Mouse (Mus musculus): ENCODE data around the gene Cdca5. TPM values are rescaled to one million over a fixed set of nuclear protein-coding genes. Genes with fewer than 3 reads are reported as not detected.

Cdca5 gene
- polyA plus RNA-seq (2017; shearing (Covaris generic)): 1 to 10 TPM in 1 of 2 experiments, not detected in 1; 1.9 TPM

DNA sequence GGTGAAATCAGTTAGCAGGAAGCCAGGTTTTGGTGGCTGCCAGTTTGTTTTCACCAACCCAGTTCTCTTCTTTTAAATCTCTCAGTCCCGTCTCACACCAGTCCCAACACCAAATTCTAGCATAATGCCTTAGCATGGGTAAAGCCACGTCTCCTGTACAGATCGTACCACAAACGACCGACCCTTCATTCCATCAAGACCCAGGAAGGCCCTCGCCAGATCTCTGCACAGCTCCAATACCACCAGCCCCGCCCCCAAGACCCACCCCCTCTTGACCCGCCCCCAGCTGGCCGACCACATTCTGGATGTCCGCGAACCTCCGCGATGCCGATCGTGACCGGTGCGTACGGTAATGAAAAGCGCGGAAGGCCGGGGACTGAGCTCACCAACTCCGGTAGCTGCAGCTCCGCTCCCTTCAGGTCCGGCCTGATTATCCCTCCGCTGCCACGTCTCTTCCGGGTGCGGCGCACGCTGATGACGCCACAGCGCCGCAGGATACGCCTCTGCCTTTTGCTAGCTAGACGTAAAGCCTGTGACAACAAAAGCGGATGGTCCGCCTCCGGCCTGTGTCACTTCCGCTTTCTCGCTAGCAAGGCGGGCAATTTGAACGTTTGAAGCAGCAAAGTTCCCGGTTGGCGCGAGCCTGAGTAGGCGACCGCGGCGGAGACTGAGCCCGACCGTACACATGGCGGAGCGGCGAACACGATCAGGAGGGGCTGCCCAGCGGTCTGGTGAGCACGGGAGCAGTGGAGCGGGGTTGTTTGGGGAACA, at the start of gene Cdca5, which contains the start of gene Zfpl1:
TSS of gene Cdca5 (plus strand) at position 506 of the 771 bp plus-strand sequence.
TSS of gene Zfpl1 (minus strand) at position 479 of the 771 bp plus-strand sequence.

DNA sequence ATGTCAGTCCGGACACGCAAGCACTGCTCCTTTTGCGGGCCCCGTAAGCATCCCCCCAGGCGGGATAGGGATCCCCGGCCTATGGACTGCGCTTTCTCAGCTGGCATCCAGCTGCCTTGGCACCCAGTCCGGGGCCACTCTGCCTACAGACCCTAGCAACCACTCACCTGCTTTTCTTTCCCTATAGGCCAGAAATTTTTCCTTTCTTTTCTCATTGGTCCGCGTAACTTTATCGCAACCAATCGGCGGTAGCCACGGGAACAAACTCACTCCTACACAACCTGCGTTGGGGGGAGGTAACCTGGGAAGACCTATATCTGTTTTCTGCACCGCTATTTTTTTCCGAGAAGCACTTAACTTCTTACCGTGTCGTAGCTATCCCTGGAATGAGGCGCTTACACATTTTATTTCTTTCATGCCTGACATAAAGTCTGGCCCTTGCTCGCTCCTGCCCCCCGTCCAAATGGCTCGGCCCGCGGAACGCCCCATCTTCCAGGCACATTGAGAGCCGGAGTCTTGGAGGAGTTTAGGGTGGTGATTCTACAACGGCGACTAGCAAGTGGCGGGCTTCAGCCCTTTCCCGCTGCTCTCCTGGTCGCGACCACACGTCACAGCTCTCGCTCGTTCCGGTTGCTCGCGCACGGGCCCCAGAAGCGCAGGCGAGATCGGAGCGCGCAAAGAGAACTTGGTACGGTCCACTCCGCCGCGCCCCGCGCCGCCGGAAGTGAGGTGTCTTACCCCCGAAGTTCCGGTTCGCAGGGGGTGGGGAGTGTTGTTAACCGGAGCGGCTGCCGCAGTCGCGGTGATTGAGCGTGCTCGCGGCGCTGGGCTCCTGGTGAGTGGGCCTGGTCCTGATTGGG, 38.3 kb upstream of the Cdca5 start, which contains the start of gene Syvn1:
TSS of gene Syvn1 (plus strand) at position 283 of the 860 bp plus-strand sequence.

DNA sequence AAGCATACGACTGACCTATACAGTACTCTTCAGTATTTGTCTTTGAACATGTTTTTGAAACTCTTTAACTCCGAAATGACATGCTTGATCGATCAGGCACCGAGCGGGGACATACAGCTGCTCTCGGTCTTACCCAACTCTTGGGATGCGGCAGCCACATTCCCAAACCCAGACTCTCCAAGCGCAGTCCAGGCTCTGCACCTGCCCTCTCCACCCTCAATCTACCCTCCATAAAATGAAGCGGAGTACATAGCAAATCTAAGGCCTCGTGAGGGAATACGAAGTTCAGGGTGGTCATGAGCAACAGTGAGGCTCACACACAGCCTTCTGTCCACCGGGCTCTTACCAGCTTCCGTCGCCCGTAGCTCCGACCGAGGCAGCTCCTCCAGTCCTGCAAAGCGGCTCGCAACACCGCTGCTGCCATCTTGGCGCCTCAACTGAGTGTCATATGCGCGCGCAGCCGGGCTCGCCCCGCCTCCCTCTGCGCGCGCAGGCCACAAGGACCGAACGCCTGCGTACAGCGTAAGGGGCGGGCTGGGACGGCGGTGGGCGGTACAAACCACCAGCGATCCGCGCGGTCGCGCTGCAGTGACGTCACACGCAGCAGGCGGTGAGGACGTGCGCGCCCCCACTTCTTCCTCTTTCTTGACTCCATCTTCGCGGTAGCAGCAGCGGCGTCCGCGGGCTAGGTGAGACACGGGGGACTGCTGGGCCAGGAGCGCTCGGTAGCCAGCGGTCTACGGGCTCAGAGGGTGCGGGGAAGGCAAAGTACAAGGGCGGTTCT, 27.3 kb upstream of the Cdca5 start, which contains the start of the genes Mrpl49 and Fau:
TSS of gene Mrpl49 (minus strand) at position 473 of the 784 bp plus-strand sequence.
TSS of gene Fau (plus strand) at position 532 of the 784 bp plus-strand sequence.

DNA sequence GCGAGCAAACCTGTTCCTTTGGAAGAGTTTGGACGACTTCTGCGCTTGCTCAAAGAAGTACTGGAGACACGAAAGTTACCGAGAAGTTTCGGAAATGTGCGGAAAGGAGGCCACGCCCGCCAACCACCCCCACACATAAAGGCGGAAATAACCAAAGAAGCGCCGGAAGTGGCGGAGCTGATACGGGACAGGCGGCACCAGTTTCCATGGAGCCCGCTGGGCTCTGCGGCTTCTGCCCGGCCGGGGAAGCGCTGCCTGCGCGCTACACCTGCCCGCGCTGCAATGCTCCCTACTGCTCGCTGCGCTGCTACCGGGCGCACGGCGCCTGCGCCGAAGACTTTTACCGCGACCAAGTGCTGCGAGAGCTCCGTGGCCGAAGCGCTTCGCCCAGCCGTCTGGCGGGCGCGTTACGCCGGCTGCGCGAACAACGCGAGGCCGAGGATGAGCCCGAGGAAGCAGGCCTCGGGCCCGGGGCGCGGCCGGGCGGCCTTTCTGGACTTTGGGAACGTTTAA, 23.7 kb upstream of the Cdca5 start, which contains the start of gene Znhit2:
TSS of gene Znhit2 (plus strand) at position 172 of the 513 bp plus-strand sequence.

DNA sequence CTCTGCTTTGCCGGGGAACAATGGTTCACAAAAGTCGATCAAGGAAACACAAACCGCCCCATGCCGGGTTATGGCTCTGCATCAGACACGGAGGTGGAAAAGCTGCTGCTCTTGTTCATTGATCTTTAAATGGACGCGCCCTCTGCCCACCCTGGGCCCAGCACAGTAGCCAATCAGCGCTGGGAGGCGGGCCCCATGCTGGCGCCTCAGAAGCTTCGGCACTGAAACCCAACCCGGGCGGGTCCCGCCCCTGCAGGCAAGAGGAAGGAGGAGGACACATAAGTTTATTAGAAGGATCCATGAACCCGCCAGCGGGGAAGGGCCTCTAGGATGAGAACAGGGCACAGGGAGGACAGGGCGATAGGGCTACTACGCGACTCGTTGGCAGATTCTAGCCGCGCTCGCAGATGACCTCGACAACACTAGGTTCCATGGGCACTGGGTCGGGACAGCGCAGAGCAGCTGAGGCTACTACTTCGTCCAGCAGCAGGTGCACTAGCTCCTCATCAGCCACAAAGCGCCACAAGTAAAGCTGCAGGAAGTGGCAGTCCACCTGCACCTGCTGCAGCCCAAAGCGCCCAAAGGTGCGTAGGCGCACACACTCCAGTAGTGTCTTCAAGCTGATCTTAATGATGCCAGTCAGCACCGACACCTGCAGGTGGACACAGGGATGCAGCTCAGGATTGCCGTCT, 16.9 kb upstream of the Cdca5 start, which contains the start of gene Tm7sf2:
TSS of gene Tm7sf2 (minus strand) at position 650 of the 692 bp plus-strand sequence.

DNA sequence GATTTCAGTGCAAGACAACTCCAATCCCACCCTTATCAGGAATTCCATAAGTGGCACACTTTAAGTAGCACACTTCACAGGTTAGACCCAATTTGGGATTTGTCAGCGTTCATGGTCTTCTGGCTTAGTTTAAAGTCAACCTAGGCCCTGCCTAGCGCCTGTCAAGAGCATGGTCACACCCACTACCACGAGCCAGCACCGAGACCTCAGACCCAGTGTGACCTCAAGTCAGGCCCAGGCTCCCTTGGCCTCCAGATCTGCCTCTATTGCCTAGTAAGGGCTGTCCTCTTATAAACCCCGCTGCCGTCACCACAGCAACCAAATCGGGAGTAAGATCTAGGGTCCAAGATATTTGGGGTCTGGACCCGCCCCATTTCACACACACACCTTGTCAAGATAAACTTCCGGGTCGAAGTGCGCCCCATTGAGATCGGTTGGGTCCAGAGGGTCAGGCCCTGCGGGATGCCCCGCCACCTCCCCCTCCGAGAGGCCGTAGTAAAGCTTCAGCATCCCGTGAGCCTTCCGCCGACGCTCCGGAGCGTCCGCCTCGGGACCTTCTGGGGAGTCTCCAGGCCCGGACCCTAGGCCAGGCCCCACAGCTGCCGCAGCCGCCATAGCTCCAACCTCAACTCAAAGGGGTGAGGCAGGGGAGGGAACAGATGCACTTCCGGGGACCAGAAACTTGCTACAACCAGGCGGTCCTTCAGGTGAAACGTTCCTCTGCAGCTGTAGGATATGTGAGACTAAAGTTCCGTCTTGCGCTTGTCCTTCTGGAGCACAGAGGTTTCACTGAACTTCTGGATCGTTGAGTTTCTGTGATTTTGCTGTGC, 8.0 kb upstream of the Cdca5 start, which contains the start of gene Vps51:
TSS of gene Vps51 (minus strand) at position 668 of the 830 bp plus-strand sequence.

DNA sequence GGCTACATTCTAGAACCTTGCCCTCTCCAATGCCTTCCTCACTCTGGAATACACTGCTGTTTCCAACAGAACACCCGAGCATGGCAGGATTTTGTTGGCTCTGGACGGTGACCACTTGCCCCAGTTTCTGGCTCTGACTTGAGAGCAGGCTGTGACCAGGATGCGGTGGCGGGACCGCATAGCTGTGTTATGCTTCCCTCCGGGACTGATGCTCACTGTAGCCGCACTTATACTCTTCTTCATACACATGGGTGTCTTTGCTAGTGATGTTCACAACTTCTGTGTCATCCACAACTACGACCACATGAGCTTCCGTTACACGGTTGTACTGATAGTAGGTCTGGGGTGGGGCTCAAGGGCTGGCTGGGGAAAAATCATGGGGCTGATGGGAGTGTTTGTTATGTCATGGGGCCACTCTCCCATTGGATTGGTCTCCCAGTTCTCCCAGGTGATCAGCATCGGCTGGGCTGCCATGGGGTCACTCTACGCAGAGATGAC, 4.8 kb upstream of the Cdca5 start, which contains the start of gene Tmem262:
TSS of gene Tmem262 (plus strand) at position 51 of the 498 bp plus-strand sequence.

DNA sequence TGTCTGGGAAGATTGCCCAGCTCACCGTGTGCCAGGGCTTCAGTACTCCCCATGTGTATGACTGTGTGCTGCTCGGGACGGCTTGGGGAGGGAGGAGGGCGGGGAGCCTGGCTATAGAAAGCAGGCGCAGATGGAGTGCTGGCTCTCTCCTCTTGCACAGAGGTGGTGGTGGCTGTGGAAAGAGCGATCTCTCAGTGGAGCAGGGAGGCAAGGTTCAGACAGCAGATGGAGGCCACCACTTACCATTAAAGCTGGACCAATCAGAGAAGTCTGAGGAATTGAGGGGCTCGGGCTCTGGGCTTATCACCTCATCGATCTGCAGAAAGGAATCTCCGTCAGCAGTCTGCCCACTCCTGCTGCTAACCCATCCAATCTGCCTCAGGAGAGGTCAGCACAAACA, 2.6 kb upstream of the Cdca5 start, which contains the start of gene Gm28374:
TSS of gene Gm28374 (minus strand) at position 101 of the 400 bp plus-strand sequence.

DNA sequence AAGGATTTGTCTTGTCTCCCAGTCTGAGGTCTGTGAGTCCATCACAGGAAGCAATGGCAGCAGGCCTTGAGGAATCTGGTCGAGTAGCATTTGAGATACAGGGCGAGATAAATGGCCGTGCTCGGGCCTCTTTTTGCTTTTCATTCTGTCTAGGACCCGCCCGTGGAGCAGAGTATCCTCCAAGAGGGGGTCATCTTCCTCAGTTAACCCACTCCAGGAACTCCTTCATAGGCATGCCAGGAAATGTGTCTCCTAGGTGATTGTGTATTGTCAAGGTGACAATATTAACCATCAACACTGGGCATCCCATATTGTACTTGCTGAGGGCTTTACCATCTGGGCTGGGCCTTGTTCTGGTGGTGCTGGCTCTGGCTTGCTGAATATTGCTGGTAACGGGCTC, 9.3 kb downstream of the Cdca5 start, which contains the start of gene AC131692.1:
TSS of gene AC131692.1 (plus strand) at position 301 of the 400 bp plus-strand sequence.

DNA sequence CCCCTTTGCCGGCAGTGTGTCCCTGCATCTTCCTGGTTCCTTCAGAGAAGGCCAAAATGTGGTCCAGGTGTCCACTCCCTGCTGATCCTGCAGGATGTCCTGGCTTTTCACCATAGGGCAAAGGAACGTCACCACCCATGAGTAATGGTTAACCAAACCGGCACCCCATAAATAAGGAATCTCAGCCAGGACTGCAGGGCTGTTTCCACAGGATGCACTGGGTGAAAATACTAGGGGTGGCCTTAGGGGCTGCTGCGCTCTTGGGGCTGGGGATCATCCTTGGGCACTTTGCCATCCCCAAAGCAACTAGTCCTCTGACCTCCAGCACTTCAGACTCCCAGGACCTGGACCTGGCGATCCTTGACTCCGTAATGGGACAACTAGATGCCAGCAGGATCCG, 20.8 kb downstream of the Cdca5 start, which contains the start of gene Naaladl1:
TSS of gene Naaladl1 (plus strand) at position 197 of the 400 bp plus-strand sequence.

DNA sequence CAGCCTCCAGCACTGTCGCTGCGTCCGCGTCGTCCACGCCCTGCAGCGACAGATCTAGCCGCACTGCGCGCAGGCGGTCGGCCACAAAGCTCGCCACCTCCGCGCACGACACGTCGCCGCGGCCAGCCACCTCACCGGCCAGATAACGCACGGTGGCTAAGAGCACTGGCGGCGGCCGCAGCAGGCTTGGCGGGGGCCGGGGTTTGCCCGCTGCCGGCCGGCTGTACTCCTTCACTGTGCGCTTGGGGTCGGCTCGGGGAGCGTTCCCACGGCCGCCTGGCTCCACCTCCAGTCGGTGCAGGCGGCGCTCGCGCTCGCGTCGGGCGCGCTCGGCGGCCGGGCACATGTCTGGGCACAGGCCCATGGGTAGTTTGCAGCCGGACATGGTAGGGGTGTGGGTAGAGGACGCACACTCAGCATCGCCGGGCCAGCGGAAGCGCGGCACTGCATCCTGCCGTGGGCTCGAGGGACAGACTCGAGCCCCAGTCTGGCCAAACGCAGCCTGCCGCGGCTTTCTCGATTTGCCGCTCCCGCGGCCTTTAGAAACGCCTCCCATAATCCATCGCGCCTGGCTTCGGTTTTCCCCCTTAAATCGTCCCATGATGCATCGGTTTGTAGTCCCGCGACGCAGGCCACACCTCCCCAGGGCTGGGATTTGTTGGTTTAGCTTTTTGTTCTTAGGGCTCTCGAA, 33.3 kb downstream of the Cdca5 start, which contains the start of gene Sac3d1:
TSS of gene Sac3d1 (minus strand) at position 665 of the 691 bp plus-strand sequence.

DNA sequence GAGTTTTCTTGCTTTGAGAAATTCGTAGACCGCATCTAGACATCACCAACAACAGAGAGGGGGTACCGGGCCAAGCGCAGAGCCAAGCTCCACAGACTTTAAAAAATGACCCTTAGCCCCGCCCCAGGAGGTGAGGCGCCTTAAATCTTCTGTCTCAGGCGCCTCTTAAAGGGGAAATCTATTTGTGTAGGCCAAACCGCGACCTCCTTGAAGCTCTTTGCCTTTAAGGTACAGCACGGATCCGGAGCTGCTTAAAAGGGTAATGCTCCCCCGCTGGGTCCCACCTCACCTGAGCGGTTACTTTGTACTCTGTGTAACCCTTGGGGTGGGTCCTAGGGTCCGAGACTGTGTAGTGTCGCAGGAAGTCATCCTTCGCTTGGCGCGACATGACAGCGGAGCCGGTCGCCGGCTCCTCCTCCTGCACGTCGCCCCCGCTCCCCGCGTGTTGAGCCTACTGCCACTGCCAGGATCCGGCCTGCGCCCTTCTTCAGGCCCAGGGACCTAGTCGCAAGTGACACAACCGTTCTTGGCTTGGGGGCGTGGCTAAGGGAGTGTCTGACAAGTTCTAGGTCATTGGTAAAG, 43.1 kb downstream of the Cdca5 start, which contains the start of gene Snx15:
TSS of gene Snx15 (minus strand) at position 545 of the 582 bp plus-strand sequence.

DNA sequence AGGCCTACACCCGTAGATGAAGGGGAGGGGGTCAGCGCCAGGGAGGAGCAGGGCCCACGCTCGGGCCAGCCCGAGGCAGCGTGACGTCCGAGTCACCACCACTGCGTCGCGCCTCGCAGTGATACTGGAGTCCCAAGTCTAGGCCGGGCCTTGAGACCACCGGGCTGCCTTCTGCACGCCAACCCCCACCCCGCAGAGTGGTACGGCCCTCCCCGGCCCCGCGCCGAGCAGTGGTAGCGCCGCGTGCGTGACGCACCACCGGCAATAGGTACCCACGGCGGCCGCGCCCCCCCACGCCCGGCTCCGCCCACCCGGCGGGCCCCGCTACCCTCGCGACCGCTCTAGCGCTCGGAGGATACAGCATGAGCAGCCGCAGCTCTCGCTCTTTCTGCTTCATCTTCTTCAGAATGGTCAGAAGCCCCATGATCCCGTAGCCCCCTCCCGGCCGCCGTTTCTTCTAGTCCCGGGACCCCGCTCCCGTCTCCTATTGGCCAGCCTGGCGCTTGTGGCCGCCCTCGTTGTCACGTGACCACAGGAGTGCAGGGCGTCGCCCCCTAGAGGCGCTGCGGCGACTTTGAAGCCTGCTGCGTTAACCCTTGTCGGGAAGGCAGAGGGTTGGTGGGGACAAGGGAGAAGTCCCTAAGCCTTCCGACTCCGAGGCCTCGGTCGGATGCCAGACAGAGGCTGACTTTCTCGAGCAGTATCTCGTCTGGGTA, 56.1 kb downstream of the Cdca5 start, which contains the start of gene Batf2:
TSS of gene Batf2 (plus strand) at position 306 of the 716 bp plus-strand sequence.

DNA sequence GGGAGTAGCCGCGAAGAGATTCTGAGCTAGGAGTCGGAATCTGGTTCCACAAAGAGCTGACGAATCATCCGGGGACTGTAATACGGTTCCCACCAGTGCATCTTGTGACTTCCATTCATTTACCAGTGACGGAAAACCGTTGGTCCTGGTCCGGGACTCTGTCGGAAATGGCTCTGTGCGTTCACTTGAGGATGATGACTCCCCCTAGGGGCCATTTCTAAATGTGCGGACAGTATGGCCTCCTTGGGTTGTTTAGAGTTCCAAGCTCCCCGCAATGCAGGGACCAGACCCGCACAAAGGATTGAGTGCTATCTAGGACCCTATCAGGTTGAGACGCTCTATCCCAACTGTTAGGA, 56.6 kb downstream of the Cdca5 start, which contains the start of gene Arl2:
TSS of gene Arl2 (minus strand) at position 155 of the 356 bp plus-strand sequence.

